Mouse (Mus musculus) neutrophil, adult 65 days (primary cell): ENCODE results near the gene Hspbap1. TPM values are rescaled to one million over a fixed set of nuclear protein-coding genes. Genes with fewer than 3 reads are reported as not detected.

Experiments
- total RNA-seq: library from RNA; stranded (reverse); gene quantifications from 2 replicates; pipeline ENCODE4 v1.2.4, GENCODE M21; 2023

Hspbap1 gene
- total RNA-seq = 9.4 and 12.9 TPM in 2 replicates

DNA sequence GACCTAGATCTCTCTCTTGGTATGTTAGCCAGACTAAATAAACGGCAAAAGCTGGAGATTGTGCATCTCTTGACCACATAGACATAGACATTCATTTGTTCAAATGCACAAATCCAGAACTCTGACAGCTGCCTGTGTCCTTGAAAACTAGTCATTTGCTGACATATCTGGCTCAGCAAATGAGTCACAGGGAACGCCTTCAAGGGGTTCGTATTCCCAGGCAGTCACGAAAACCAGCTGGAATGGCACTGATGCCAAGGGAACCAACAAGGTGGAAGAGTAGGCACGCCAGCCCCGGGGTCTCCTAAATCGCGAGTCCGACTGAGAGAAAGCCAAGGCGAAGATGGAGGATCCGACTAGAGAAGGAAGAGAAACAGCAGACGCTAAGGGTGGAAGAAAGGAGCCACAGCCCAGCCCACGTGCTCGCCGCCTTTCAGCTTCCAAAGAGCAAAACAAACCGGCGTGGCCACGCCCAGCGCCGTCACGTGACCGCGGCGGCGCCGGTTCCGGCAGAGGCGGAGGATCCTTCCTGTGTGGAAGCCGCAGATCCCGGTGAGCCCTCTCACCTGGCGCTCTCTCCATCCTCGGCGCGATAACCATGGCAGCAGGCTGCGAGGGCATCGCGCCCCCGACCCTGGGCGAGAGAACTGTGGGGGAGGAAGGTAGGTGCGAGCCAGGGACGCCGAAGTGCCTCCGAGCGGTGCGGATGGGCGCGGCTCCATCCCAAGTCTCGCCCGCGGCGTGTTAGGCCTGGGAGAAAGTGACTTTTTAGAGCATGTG lies at the start of gene Hspbap1:
Gene Hspbap1, plus strand, starts transcription at position 498 of the 780 bp plus-strand sequence.

DNA sequence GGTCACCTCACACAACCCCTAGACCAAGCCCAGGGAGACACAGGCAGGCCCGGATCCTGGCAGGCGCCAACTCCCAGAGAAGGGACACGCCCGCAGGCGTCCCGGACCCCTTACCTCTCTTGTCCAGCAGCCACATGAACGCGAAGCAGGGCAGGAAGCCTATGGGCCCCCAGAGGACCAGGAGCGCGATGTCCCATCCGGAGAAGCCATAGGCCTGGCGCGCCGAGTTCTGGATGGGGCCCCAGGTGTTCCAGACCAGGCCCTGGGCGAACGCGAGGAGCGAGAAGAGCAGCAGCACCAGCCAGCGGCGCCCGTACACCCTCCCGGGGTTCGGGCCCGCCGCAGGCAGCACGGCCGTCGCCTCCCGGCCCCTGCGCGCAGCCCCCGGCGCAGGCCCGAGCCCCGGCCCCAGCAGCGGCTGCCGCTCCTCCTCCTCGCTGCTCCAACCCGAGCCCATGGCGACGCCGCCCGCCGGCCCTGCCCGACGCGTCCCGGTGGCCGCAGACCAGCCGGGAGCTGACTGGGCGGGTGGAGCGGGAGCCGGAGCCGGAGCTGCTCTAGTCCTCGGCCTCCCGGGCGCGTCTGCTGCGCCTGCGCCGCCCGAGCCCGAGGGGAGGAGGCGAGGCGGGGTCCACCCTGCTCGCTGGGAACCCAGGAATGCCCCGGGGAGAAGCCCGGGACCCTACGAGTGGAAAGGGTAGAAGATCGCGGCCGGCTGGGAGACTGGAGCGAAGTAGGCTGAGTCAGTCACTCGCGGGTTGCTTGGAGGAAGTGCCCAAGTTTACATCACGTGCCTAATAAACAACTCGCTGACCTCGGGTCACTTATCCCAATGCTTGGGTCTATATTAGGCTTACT lies 1.2 kb upstream of the Hspbap1 start, which contains the start of gene Dirc2:
Gene Dirc2, minus strand, starts transcription at position 572 of the 858 bp plus-strand sequence.

DNA sequence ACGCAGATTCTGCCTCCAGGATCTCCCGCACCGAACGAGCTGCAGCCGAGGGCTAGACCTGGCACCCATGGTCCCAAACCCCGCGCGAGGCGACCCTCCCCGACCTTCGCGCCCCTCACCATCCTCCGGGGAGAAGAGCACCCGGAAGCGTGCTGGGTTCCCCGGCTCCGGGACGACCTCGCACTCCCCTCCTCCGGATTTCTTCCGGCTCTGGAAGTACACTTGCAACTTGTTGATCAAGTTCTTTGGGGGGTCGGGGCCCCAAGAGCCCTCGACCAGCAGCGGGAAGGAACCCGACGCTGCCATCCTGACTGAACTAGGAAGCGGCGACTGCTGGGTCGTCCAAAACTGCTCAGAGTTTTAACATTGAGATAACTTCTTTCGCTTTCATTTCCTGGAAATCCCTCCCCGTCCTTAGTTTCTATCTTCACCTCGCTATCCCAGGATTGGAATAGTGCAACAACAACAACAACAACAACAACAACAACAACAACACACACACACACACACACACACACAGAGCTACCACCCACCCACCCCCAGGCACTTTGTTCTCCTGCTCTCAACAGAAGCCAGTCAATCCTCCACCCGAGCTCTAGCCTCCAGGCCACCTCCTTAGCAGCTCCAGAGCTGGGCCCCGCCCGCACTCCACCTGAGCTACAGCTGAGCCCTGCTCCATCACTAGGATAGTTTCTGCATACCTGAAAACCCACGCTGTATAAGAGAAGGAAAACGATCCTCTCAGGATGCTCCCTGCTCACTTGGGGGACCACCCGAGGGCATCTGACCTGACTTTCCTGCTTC lies 101.1 kb downstream of the Hspbap1 start, which contains the start of gene Parp14:
Gene Parp14, minus strand, starts transcription at position 497 of the 804 bp plus-strand sequence.

Other genes with a start within 250 kb of the Hspbap1 start
- not detected in 2 replicates for gene Sema5b, start 229.2 kb upstream of the Hspbap1 start, total RNA-seq
- gene Dirc2, start 1.0 kb upstream of the Hspbap1 start, total RNA-seq = 22.7 and 33.4 TPM in 2 replicates
- 21.0 TPM in 2 replicates for gene Parp14, start 101.2 kb downstream of the Hspbap1 start, total RNA-seq
- gene Parp9, start 168.1 kb downstream of the Hspbap1 start, total RNA-seq = 23.1 and 23.2 TPM in 2 replicates
- gene Dtx3l, start 168.8 kb downstream of the Hspbap1 start, total RNA-seq = 15.1 and 18.5 TPM in 2 replicates
- 61.6 and 72.1 TPM in 2 replicates for gene Kpna1, start 208.4 kb downstream of the Hspbap1 start, total RNA-seq